Mouse (Mus musculus) urinary bladder, postnatal 10 days (tissue): ENCODE results near the gene Pde4c.

ENCODE experiments used
- DNase-seq: peaks from one replicate; pipeline ENCODE4 v3.0.0; 2022; ENCODE audit warnings: low spot score

Gene Pde4c

GRCm38 (mm10) chr8:70697366-70698250 lies 25.9 kb upstream of the Pde4c start:
- DNase-seq, result no peak

- DNase-seq, result peak; percentile 99
Measured at GRCm38 (mm10) chr8:70698310-70699109, 25.0 kb upstream of the Pde4c start, which contains the start of gene Jund. TSS of gene Jund (plus strand) at chr8:70698949.

DNA sequence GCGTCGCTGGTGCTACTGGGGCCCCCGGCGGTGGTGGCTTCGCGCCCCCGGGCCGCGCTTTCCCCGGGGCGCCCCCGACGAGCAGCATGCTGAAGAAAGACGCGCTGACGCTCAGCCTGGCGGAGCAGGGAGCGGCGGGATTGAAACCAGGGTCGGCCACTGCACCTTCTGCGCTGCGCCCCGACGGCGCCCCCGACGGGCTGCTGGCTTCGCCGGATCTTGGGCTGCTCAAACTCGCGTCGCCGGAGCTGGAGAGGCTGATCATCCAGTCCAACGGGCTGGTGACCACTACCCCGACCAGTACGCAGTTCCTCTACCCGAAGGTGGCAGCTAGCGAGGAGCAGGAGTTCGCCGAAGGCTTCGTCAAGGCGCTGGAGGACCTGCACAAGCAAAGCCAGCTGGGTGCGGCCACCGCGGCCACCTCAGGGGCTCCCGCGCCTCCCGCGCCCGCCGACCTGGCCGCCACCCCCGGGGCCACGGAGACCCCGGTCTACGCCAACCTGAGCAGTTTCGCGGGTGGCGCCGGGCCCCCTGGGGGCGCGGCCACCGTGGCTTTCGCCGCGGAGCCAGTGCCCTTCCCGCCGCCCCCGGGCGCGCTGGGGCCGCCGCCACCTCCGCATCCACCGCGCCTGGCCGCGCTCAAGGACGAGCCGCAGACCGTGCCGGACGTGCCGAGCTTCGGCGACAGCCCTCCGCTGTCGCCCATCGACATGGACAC lies 24.2 kb upstream of the Pde4c start:
- no peak for DNase-seq

- peak; percentile 40 for DNase-seq
Measured at GRCm38 (mm10) chr8:70699834-70700554, 23.5 kb upstream of the Pde4c start.

DNA sequence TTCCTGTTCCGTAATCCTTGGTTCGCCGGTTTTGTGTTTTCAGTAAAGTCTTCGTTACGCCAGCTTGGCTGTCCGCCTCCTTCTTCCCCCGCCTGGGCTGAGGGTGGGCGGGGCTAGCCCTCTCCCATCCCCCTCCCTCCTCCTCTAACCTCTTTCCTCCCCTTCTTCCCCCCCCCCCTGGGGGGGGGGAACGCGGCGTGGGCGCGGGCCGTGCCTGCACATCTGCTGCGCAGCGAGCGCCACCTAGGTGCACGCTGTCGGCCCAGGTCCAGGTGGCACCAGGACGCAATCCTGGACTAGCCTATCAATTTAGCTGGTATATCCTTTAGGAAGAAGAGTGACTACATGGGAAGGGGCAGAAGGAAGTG lies 23.0 kb upstream of the Pde4c start:
- DNase-seq, result peak; percentile 66

DNA sequence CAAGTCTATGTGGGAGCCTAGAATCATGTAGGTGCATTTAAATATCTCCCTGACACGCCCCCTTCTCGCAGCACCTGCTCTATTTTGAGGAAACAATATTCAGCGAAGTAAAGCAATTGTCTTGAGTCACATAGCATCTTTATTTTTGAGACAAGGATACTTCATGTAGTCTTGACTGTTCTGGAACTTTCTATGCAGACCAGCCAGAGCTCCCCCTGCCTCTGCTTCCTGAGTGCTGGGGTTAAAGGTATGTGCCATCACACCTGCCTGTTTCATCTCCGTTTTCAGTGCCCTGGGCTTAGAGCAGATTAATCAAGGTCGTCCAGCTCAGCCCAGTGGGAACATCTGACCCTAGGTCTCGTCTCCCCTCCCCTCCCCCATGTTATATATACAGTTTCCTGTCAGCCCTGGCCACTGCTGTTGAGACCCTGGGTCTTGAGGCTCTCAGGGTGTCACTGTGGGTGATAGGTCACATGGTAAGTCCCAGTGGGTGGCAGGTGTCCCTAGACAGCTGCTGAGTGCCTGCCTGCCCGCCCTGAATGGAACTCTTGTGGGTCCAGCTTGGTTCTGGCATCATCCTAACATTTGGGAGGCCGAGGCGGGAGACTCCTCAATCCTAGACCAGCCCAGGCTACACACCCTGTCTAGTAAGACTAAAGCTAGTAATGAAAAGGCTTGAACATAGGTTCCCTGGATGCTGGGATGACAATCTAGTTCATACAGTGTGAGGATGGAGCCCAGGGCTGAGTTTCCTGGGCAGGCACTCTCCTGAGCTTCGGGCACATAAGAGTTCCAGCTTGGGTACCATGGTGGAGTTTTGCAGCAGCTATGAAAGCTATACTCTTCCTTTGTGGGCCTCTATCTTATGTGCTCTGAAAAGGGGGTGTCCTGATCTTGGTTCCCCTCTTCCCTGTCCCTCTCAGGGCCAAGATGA lies 22.2 kb upstream of the Pde4c start:
- DNase-seq, result no peak

GRCm38 (mm10) chr8:70701982-70702841 lies 21.3 kb upstream of the Pde4c start:
- DNase-seq, result no peak

DNA sequence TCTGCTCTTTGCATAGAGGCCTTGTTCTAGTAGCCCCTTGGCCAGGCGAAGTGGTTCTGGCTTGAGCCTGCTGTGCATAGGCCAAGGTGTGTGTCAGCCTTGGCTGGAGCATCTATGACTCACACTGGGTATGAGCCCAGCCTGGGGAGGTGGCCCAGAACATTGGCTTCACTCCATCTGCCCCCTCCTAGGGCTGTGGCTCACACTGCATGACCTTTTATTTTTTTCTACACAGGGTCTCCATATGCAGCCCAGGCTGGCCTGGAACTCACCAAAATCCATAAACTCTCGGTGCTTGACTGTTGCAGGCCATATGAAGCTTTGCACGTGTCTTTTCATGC lies 20.7 kb upstream of the Pde4c start:
- DNase-seq, result no peak

- DNase-seq, result no peak
Measured at GRCm38 (mm10) chr8:70703287-70703686, 20.2 kb upstream of the Pde4c start, which contains the start of gene Iqcn. TSS of gene Iqcn (plus strand) at chr8:70703457.

- no peak for DNase-seq
Measured at GRCm38 (mm10) chr8:70708281-70708680, 15.2 kb upstream of the Pde4c start.

- no peak for DNase-seq
Measured at GRCm38 (mm10) chr8:70709794-70710193, 13.7 kb upstream of the Pde4c start.

DNA sequence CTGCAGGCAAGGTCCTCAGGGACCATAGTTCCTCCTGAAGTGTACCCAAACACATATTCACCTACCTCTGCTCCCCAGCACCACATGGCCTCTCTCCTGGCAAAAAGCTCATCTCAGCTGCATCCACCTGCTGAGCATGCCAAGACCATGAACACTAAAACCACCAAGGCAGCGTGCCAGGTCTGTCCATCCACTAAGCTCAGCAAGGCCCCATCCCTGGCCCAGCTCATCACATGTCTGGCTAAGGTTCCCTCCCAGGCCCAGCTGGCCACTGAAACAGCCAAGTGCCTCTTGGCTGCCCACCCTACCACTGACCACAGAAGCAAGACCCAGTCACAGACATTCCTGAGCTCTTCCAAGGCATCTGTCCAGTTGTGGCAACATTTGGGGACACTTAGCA lies 13.2 kb upstream of the Pde4c start:
- DNase-seq, result no peak

- DNase-seq, result no peak
Measured at GRCm38 (mm10) chr8:70711041-70711440, 12.5 kb upstream of the Pde4c start.

GRCm38 (mm10) chr8:70713991-70714390 lies 9.5 kb upstream of the Pde4c start:
- DNase-seq, result no peak

DNA sequence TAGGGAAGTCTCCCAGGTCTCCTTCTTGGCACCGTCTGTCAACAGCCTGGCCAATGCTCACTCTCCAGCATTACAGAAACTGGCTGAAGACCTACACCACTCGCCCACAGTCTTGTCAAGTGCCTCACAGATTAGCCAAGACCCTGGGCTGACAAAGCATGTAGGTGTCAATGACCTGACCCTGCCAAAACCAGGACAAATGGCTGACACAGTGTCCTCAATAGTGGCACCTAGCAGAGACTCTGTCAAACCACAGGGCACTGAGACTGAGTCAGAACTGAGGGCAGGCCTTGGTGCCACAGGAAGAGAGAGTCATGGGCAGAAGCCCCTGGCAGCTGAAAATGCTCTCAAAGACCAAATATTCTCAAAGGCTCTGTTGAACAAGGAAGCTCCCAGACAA lies 8.4 kb upstream of the Pde4c start:
- no peak for DNase-seq

- DNase-seq, result no peak
Measured at GRCm38 (mm10) chr8:70716521-70717400, 6.8 kb upstream of the Pde4c start.

GRCm38 (mm10) chr8:70718297-70718696 lies 5.2 kb upstream of the Pde4c start, which contains the start of gene Gm3336:
TSS of gene Gm3336 (plus strand) at chr8:70718543.
- no peak for DNase-seq

GRCm38 (mm10) chr8:70719796-70720270 lies 3.7 kb upstream of the Pde4c start:
- DNase-seq, result no peak
